Mouse (Mus musculus): ENCODE results near the gene Treml2. TPM values are rescaled to one million over a fixed set of nuclear protein-coding genes. Genes with fewer than 3 reads are reported as not detected.

Gene Treml2
- polyA plus RNA-seq, 1 experiment from 2014 or later: 0.11 TPM

- 94% methylated on average over 11 of the region's 11 CpGs for WGBS
- Histone ChIP-seq H3K4me1 (ENCODE audit: control insufficient read depth, insufficient read depth, low read length) (no peaks in the 10 kb centered on the region), H3K9me3 (ENCODE audit: control insufficient read depth, low read length) (no peaks in the 10 kb centered on the region), H3K27me3 (ENCODE audit: control insufficient read depth, insufficient read depth, low read length) (no peaks in the 10 kb centered on the region), H3K4me2 (ENCODE audit: low read depth) (no peak overlapping the region), H3K9ac (ENCODE audit: low read length) (no peak overlapping the region), H3K4me3 (ENCODE audit: low read depth, low read length) (no peak overlapping the region), H3K36me3 (ENCODE audit: control insufficient read depth, insufficient read depth, low read length) (no peaks in the 10 kb centered on the region), H3K27ac (ENCODE audit: low read depth, low read length) (no peak overlapping the region)
- ATAC-seq (ENCODE audit: insufficient read depth, low FRiP score, low TSS enrichment) (no peak), DNase-seq (ENCODE audit: low spot score) (no peak)
These were observed 26.3 kb downstream of the Treml2 start for GRCm38 (mm10) chr17:48325638-48326037.

- DNase-seq (ENCODE audit: low spot score) (no peak), ATAC-seq (ENCODE audit: insufficient read depth, low FRiP score, low TSS enrichment) (no peak)
- no peak overlapping the region for H3K4me3 ChIP-seq (ENCODE audit: low read depth, low read length)
- no peaks in the 10 kb centered on the region for H3K4me1 ChIP-seq (ENCODE audit: control insufficient read depth, insufficient read depth, low read length)
- H3K4me2 ChIP-seq (ENCODE audit: low read depth): no peak overlapping the region
- H3K9ac ChIP-seq (ENCODE audit: low read length): no peak overlapping the region
- no peaks in the 10 kb centered on the region for H3K27me3 ChIP-seq (ENCODE audit: control insufficient read depth, insufficient read depth, low read length)
- no peak overlapping the region for H3K27ac ChIP-seq (ENCODE audit: low read depth, low read length)
- H3K9me3 ChIP-seq (ENCODE audit: control insufficient read depth, low read length): no peaks in the 10 kb centered on the region
- 91% methylated on average over 4 of the region's 4 CpGs for WGBS
- H3K36me3 ChIP-seq (ENCODE audit: control insufficient read depth, insufficient read depth, low read length): no peaks in the 10 kb centered on the region
These were observed 27.4 kb downstream of the Treml2 start for GRCm38 (mm10) chr17:48326656-48327055.

GRCm38 (mm10) chr17:48332524-48332923 is 33.2 kb downstream of the Treml2 start:
- DNase-seq (ENCODE audit: low spot score) (no peak), ATAC-seq (ENCODE audit: insufficient read depth, low FRiP score, low TSS enrichment) (no peak)
- Histone ChIP-seq H3K9ac (ENCODE audit: low read length) (no peak overlapping the region), H3K9me3 (ENCODE audit: control insufficient read depth, low read length) (no peaks in the 10 kb centered on the region), H3K4me3 (ENCODE audit: low read depth, low read length) (no peak overlapping the region), H3K27me3 (ENCODE audit: control insufficient read depth, insufficient read depth, low read length) (no peaks in the 10 kb centered on the region), H3K4me2 (ENCODE audit: low read depth) (no peak overlapping the region), H3K27ac (ENCODE audit: low read depth, low read length) (no peak overlapping the region), H3K36me3 (ENCODE audit: control insufficient read depth, insufficient read depth, low read length) (no peaks in the 10 kb centered on the region), H3K4me1 (ENCODE audit: control insufficient read depth, insufficient read depth, low read length) (no peaks in the 10 kb centered on the region)
- WGBS: 92% methylated on average over 2 of the region's 2 CpGs

GRCm38 (mm10) chr17:48334186-48334585 is 34.9 kb downstream of the Treml2 start:
- no peaks in the 10 kb centered on the region for H3K9me3 ChIP-seq (ENCODE audit: control insufficient read depth, low read length)
- WGBS: 94% methylated on average over 4 of the region's 4 CpGs
- no peak overlapping the region for H3K9ac ChIP-seq (ENCODE audit: low read length)
- no peaks in the 10 kb centered on the region for H3K4me1 ChIP-seq (ENCODE audit: control insufficient read depth, insufficient read depth, low read length)
- H3K36me3 ChIP-seq (ENCODE audit: control insufficient read depth, insufficient read depth, low read length): no peaks in the 10 kb centered on the region
- DNase-seq (ENCODE audit: low spot score) (no peak), ATAC-seq (ENCODE audit: insufficient read depth, low FRiP score, low TSS enrichment) (no peak)
- no peak overlapping the region for H3K4me3 ChIP-seq (ENCODE audit: low read depth, low read length)
- H3K27me3 ChIP-seq (ENCODE audit: control insufficient read depth, insufficient read depth, low read length): no peaks in the 10 kb centered on the region
- H3K4me2 ChIP-seq (ENCODE audit: low read depth): no peak overlapping the region
- no peak overlapping the region for H3K27ac ChIP-seq (ENCODE audit: low read depth, low read length)

GRCm38 (mm10) chr17:48336857-48337256 is 37.6 kb downstream of the Treml2 start:
- Histone ChIP-seq H3K4me3 (ENCODE audit: low read depth, low read length) (no peak overlapping the region), H3K36me3 (ENCODE audit: control insufficient read depth, insufficient read depth, low read length) (no peaks in the 10 kb centered on the region), H3K9ac (ENCODE audit: low read length) (no peak overlapping the region), H3K27ac (ENCODE audit: low read depth, low read length) (no peak overlapping the region), H3K4me1 (ENCODE audit: control insufficient read depth, insufficient read depth, low read length) (no peaks in the 10 kb centered on the region), H3K9me3 (ENCODE audit: control insufficient read depth, low read length) (no peaks in the 10 kb centered on the region), H3K27me3 (ENCODE audit: control insufficient read depth, insufficient read depth, low read length) (no peaks in the 10 kb centered on the region), H3K4me2 (ENCODE audit: low read depth) (no peak overlapping the region)
- DNase-seq (ENCODE audit: low spot score): peak; percentile 82
- no peak for ATAC-seq (ENCODE audit: insufficient read depth, low FRiP score, low TSS enrichment)
- WGBS: 3% methylated on average over 6 of the region's 6 CpGs

- Histone ChIP-seq H3K27ac (ENCODE audit: low read depth, low read length) (no peak overlapping the region), H3K27me3 (ENCODE audit: control insufficient read depth, insufficient read depth, low read length) (no peaks in the 10 kb centered on the region), H3K36me3 (ENCODE audit: control insufficient read depth, insufficient read depth, low read length) (no peaks in the 10 kb centered on the region), H3K9me3 (ENCODE audit: control insufficient read depth, low read length) (no peaks in the 10 kb centered on the region), H3K4me3 (ENCODE audit: low read depth, low read length) (no peak overlapping the region), H3K4me1 (ENCODE audit: control insufficient read depth, insufficient read depth, low read length) (no peaks in the 10 kb centered on the region), H3K9ac (ENCODE audit: low read length) (no peak overlapping the region), H3K4me2 (ENCODE audit: low read depth) (no peak overlapping the region)
- WGBS: 93% methylated on average over 1 of the region's 1 CpGs
- no peak for DNase-seq (ENCODE audit: low spot score)
- ATAC-seq (ENCODE audit: insufficient read depth, low FRiP score, low TSS enrichment): no peak
These were observed 41.0 kb downstream of the Treml2 start for GRCm38 (mm10) chr17:48340267-48340666.

- Histone ChIP-seq H3K9ac (ENCODE audit: low read length) (no peak overlapping the region), H3K4me3 (ENCODE audit: low read depth, low read length) (no peak overlapping the region), H3K4me2 (ENCODE audit: low read depth) (no peak overlapping the region), H3K9me3 (ENCODE audit: control insufficient read depth, low read length) (no peaks in the 10 kb centered on the region), H3K27ac (ENCODE audit: low read depth, low read length) (no peak overlapping the region), H3K36me3 (ENCODE audit: control insufficient read depth, insufficient read depth, low read length) (no peaks in the 10 kb centered on the region), H3K4me1 (ENCODE audit: control insufficient read depth, insufficient read depth, low read length) (no peaks in the 10 kb centered on the region), H3K27me3 (ENCODE audit: control insufficient read depth, insufficient read depth, low read length) (no peaks in the 10 kb centered on the region)
- WGBS: 73% methylated on average over 3 of the region's 3 CpGs
- ATAC-seq (ENCODE audit: insufficient read depth, low FRiP score, low TSS enrichment) (no peak), DNase-seq (ENCODE audit: low spot score) (no peak)
These were observed 42.6 kb downstream of the Treml2 start for GRCm38 (mm10) chr17:48341947-48342346.

- no peaks in the 10 kb centered on the region for H3K27me3 ChIP-seq (ENCODE audit: control insufficient read depth, insufficient read depth, low read length)
- DNase-seq (ENCODE audit: low spot score): no peak
- H3K4me3 ChIP-seq (ENCODE audit: low read depth, low read length): no peak overlapping the region
- WGBS: 95% methylated on average over 2 of the region's 2 CpGs
- H3K4me2 ChIP-seq (ENCODE audit: low read depth): no peak overlapping the region
- H3K36me3 ChIP-seq (ENCODE audit: control insufficient read depth, insufficient read depth, low read length): no peaks in the 10 kb centered on the region
- H3K9me3 ChIP-seq (ENCODE audit: control insufficient read depth, low read length): no peaks in the 10 kb centered on the region
- no peak overlapping the region for H3K9ac ChIP-seq (ENCODE audit: low read length)
- no peaks in the 10 kb centered on the region for H3K4me1 ChIP-seq (ENCODE audit: control insufficient read depth, insufficient read depth, low read length)
- no peak for ATAC-seq (ENCODE audit: insufficient read depth, low FRiP score, low TSS enrichment)
- H3K27ac ChIP-seq (ENCODE audit: low read depth, low read length): no peak overlapping the region
These were observed 43.8 kb downstream of the Treml2 start for GRCm38 (mm10) chr17:48343065-48343464.

GRCm38 (mm10) chr17:48345824-48346223 is 46.5 kb downstream of the Treml2 start:
- Histone ChIP-seq H3K27me3 (ENCODE audit: control insufficient read depth, insufficient read depth, low read length) (no peaks in the 10 kb centered on the region), H3K9me3 (ENCODE audit: control insufficient read depth, low read length) (no peaks in the 10 kb centered on the region), H3K9ac (ENCODE audit: low read length) (no peak overlapping the region), H3K4me2 (ENCODE audit: low read depth) (no peak overlapping the region), H3K4me3 (ENCODE audit: low read depth, low read length) (no peak overlapping the region), H3K36me3 (ENCODE audit: control insufficient read depth, insufficient read depth, low read length) (no peaks in the 10 kb centered on the region), H3K4me1 (ENCODE audit: control insufficient read depth, insufficient read depth, low read length) (no peaks in the 10 kb centered on the region), H3K27ac (ENCODE audit: low read depth, low read length) (no peak overlapping the region)
- DNase-seq (ENCODE audit: low spot score) (no peak), ATAC-seq (ENCODE audit: insufficient read depth, low FRiP score, low TSS enrichment) (no peak)
- WGBS: 73% methylated on average over 4 of the region's 4 CpGs

Measured in neural tube, embryonic 11.5 days (tissue).